Mouse (Mus musculus) small intestine, adult 2 months (tissue): ENCODE measurements around the gene Hmx1.

Source experiments
- CTCF ChIP-seq: fragments of 200-500 bp; IDR thresholded peaks from 2 replicates; pipeline ENCODE4 v1.5.1; 2012; ENCODE audit warnings: low read depth, mild to moderate bottlenecking, control low read depth, inconsistent platforms, low read length, moderate library complexity, mixed read lengths; ENCODE audit not compliant: insufficient replicate concordance, insufficient read length; ENCODE audit errors: extremely low read depth
- POLR2A ChIP-seq: fragments of 200-500 bp; IDR thresholded peaks from 2 replicates; pipeline ENCODE4 v1.6.1; 2012; ENCODE audit warnings: low read depth, mild to moderate bottlenecking, control low read depth, inconsistent platforms, low read length, moderate library complexity

- TF ChIP-seq POLR2A (no peak), CTCF (no peak)
Observed at GRCm38 (mm10) chr5:35412833-35413232, 23.9 kb downstream of the Hmx1 start.
